Mouse (Mus musculus) ovary, postnatal 36 days (tissue): ENCODE measurements around the gene Tomm34.

Experiments
- DNase-seq: peaks from one replicate; pipeline ENCODE4 v3.0.0; 2022; ENCODE audit warnings: low spot score, mixed read lengths

The Tomm34 gene

DNA sequence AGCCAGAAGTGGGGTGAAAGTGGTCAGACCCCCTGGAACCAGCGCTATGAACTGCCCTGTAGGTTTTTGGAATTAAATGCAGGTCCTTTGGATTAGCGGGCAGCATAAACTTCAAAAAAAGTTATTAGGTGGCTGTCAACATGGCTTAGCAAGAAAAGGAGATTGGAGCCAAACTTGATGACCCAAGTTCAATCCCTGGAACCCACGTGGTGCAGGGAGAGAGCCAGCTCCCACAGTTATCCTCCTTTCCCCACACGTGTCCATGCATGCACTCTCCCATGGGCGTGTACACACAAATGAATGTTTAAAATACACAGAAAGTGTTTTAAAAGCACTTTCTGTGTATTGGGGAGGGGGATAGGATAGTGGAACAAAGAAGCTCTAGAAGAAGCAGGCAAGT lies 60.5 kb downstream of the Tomm34 start:
- DNase-seq: no peak

DNA sequence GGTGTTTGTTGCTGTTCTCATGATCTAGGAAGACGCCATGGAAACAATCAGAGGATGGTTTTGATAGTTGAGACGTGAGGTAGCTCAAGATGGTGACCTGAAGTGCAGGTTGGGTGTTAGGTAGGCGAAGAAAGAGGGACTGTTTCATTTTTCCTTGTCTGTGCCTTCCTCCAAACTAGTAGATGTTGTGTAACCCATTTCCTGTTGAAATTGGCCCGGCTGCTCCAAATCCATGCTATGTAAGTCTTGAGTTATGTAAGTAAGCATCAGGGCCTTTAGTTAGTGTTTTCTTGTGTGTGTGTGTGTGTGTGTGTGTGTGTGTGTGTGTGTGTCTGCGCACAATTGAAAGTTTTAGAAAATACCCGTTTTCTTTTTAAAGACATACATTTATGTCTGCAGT lies 61.7 kb downstream of the Tomm34 start:
- no peak for DNase-seq

DNA sequence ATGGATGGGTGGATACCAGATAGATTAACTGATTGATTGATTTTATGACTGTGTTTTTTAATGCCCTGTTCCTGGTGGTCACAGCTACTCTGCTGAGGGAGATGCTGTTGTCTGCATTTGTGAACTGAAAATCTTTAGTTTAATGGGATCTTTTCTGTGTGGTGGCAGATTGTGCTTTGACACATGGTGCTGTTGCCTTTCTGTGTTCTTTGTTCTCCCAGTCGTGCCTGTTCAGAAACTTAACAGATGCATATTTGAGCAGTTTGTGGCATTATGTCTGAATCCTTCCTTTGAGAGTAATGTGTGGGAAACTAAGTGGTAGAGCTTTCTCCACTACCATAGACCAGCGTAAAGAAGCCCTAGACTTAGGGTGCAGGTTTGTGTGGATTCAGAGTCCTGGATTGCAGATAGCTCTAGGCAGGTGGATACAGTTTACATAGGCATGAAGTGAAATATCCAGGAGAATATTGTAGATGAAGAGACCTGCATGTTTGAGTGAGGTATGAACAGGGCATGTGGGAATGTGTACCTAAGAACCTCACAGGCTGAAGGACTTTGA lies 62.9 kb downstream of the Tomm34 start:
- DNase-seq: no peak

DNA sequence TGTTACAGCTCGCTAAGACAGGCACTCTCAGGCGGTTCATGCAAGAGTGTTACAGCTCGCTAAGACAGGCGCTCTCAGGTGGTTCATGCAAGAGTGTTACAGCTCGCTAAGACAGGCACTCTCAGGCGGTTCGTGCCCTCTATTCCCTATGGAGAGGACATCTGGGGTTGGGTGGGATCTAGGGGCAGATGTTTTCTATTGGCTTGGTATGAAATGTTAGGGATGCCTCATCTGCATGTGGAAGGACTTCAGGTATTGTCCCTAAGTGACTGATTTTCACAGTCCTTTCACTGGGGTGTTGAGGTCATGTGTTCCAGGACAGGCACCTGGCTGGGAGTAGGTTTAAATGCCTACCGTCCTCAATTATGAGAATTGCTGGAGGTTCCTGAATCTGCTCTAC lies 63.4 kb downstream of the Tomm34 start:
- DNase-seq: no peak

DNA sequence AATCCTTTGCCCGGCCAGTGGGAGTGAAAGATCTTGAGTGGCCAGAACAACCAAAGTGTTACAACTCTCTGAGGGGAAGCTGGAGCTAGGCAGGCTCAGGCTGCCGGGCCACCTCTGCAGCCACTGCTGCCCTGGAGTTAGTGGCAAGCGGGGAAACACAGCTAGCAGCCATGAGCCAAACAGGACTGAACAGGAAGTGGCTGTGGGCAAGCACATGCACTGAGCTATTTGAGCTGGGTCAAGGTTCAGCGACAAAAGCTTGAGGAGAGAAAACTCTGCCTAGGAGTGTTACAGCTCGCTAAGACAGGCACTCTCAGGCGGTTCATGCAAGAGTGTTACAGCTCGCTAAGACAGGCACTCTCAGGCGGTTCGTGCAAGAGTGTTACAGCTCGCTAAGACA lies 64.0 kb downstream of the Tomm34 start:
- DNase-seq: no peak

DNA sequence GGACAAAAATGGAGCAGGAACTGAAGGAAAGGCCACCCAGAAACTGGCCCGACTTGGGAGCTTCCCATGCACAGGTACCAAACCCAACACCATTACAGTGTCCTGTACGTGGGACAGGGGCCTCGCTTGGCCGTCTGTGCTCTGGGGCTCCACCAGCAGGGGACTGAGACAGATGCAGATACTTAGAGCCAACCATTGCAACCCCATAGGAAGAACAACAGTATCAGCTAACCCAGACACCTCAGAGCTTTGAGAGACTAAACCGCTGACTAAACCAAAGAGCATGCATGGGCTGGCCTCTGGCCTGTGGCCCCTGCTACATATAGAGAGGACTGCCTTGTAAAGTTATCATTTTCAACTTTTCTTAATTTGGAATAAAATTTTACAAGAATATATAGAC lies 66.5 kb downstream of the Tomm34 start:
- DNase-seq: no peak
